Mouse (Mus musculus) G1E (cell line): Measurements from ENCODE around the gene Gprin3.

ENCODE experiments used
- CTCF ChIP-seq: IDR thresholded peaks from 2 replicates; pipeline ENCODE4 v1.5.1; 2012; ENCODE audit warnings: low read depth, low read length, inconsistent platforms, mixed read lengths
- GATA1 ChIP-seq: IDR thresholded peaks from 2 replicates; pipeline ENCODE4 v1.6.1; 2012; ENCODE audit warnings: borderline replicate concordance, low read length, inconsistent platforms, mixed read lengths
- POLR2AphosphoS5 ChIP-seq: IDR thresholded peaks from 2 replicates; pipeline ENCODE4 v1.6.1; 2012; ENCODE audit warnings: low read depth, low read length, inconsistent platforms; ENCODE audit not compliant: insufficient replicate concordance
- TAL1 ChIP-seq: conservative IDR thresholded peaks from 2 replicates; pipeline ENCODE4 v1.6.1; 2012; ENCODE audit warnings: low read depth, low read length, inconsistent platforms, mixed read lengths

- TF ChIP-seq CTCF = no peak
- no peak for TF ChIP-seq POLR2AphosphoS5
- no peak for TF ChIP-seq GATA1
- no peak for TF ChIP-seq TAL1
Observed at GRCm38 (mm10) chr6:59311241-59311640, 114.9 kb downstream of the Gprin3 start.
